Comparison of ENCODE assay signal across 18 mouse cellular contexts in genomic region chr10:88606686-88607085, GRCm38 (mm10). TPM values are rescaled to one million over a fixed set of nuclear protein-coding genes. Genes with fewer than 3 reads are reported as not detected.
"Had no signal": no experiment of that assay in that cellular context is flagged by ENCODE, and none has a peak within 500 bp of the region (broad histone marks: within the 10 kb centered on the region; RNA-seq: fewer than 3 reads in every experiment).

No protein-coding gene starts in this region.

- H3K27ac ChIP-seq: midbrain, embryonic 12.5 days; neural tube, embryonic 13.5 days; neural tube, embryonic 15.5 days had no signal

- ATAC-seq: midbrain, embryonic 16.5 days had no signal

- H3K36me3 ChIP-seq: midbrain, embryonic 12.5 days; neural tube, embryonic 13.5 days; neural tube, embryonic 15.5 days had no signal

- DNase-seq: lung, adult 18-20 months; lung, embryonic 14.5 days; lung, postnatal 10 days; lung, postnatal 4 days; retina, postnatal 1 day; right cerebral cortex, adult 18-20 months; right cerebral cortex, postnatal 25 days; right cerebral cortex, postnatal 4 days; spleen, adult 18-20 months; thymus, adult 2 months; thymus, postnatal 25 days; thymus, postnatal 4 days had no signal

- H3K9ac ChIP-seq: lung, embryonic 14.5 days; midbrain, embryonic 12.5 days; neural tube, embryonic 13.5 days; neural tube, embryonic 15.5 days had no signal

- H3K4me3 ChIP-seq: midbrain, embryonic 12.5 days; myocyte; neural tube, embryonic 13.5 days; neural tube, embryonic 15.5 days had no signal

- H3K4me2 ChIP-seq: lung, embryonic 14.5 days; midbrain, embryonic 12.5 days; neural tube, embryonic 13.5 days; neural tube, embryonic 15.5 days had no signal

- H3K27me3 ChIP-seq: midbrain, embryonic 12.5 days; neural tube, embryonic 13.5 days; neural tube, embryonic 15.5 days had no signal

- H3K9me3 ChIP-seq: midbrain, embryonic 12.5 days; neural tube, embryonic 13.5 days; neural tube, embryonic 15.5 days had no signal

RNA-seq across cellular contexts. Expression of gene Mybpc1, which starts 1.7 kb away (rescaled TPM):
- polyA plus RNA-seq: small intestine, adult 2 months had no signal
